Mouse (Mus musculus): ENCODE measurements around the gene Mpz. TPM values are rescaled to one million over a fixed set of nuclear protein-coding genes. Genes with fewer than 3 reads are reported as not detected.
A peak's percentile ranks its signal among the peaks of the same experiment; 100 is the strongest.

Mpz gene
- polyA plus RNA-seq, 2 experiments: 5.3 to 14.6 TPM

DNA sequence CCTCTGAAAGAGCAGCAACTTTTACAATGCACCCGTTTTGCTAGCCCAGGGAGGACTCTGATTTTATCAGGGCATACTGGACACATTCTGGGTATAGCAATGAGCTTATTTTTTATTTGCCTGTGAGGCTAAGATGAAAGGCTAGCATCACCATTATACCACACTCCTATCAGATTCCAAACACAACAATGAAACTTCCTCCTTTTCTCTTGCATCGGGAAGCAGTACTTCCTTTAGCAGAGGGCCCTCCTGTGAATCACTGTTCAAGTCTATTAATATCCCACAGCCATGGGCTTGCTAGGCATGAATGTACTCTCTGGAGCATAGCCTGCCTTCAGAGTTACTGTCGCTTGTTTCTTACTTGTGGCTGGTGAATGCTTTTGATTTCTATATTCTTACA, 20.6 kb downstream of the Mpz start:
- DNase-seq (ENCODE audit: low spot score) (no peak), ATAC-seq (ENCODE audit: low FRiP score, low read depth) (no peak)
- 50% methylated on average over 3 of the region's 3 CpGs for WGBS
- no peak overlapping the region for H3K4me2 ChIP-seq (replicated peaks; ENCODE audit: low read depth, low read length, severe bottlenecking)
- H3K36me3 ChIP-seq (ENCODE audit: control insufficient read depth, insufficient read depth, low read length): no peaks in the 10 kb centered on the region
- H3K9ac ChIP-seq (ENCODE audit: low read depth, low read length, severe bottlenecking): no peak overlapping the region
- H3K27ac ChIP-seq (replicated peaks; ENCODE audit: low read depth, low read length): 0 out of 2 replicates have a peak overlapping the region, but pooled peaks have one; percentile 19
- no peaks in the 10 kb centered on the region for H3K9me3 ChIP-seq (ENCODE audit: control insufficient read depth, low read length)
- H3K27me3 ChIP-seq (ENCODE audit: control insufficient read depth, insufficient read depth, low read length): no peaks in the 10 kb centered on the region
- H3K4me3 ChIP-seq (replicated peaks; ENCODE audit: low read length): no peak overlapping the region
- no peak for TF ChIP-seq POLR2A (IDR thresholded peaks at IDR 0.05; ENCODE audit: borderline replicate concordance, extremely low read depth, insufficient read depth, insufficient read length)
- H3K4me1 ChIP-seq (ENCODE audit: control insufficient read depth, insufficient read depth, low read length): no peaks in the 10 kb centered on the region

- Histone ChIP-seq H3K4me1 (ENCODE audit: control insufficient read depth, insufficient read depth, low read length) (no peaks in the 10 kb centered on the region), H3K4me3 (replicated peaks; ENCODE audit: low read length) (no peak overlapping the region), H3K27ac (replicated peaks; ENCODE audit: low read depth, low read length) (no peak overlapping the region), H3K9ac (ENCODE audit: low read depth, low read length, severe bottlenecking) (no peak overlapping the region), H3K4me2 (replicated peaks; ENCODE audit: low read depth, low read length, severe bottlenecking) (no peak overlapping the region), H3K36me3 (ENCODE audit: control insufficient read depth, insufficient read depth, low read length) (no peaks in the 10 kb centered on the region), H3K9me3 (ENCODE audit: control insufficient read depth, low read length) (no peaks in the 10 kb centered on the region), H3K27me3 (ENCODE audit: control insufficient read depth, insufficient read depth, low read length) (no peaks in the 10 kb centered on the region)
- ATAC-seq (ENCODE audit: low FRiP score, low read depth) (no peak), DNase-seq (ENCODE audit: low spot score) (no peak)
- WGBS: 94% methylated on average over 8 of the region's 8 CpGs
- TF ChIP-seq POLR2A (IDR thresholded peaks at IDR 0.05; ENCODE audit: borderline replicate concordance, extremely low read depth, insufficient read depth, insufficient read length): no peak
Observed at GRCm38 (mm10) chr1:171172779-171173178, 22.3 kb downstream of the Mpz start.

GRCm38 (mm10) chr1:171179487-171180171, 29.1 kb downstream of the Mpz start:
- Histone ChIP-seq H3K4me1 (ENCODE audit: control insufficient read depth, insufficient read depth, low read length) (peaks cover 2% of the 10 kb centered on the region; the same call in 1 of the 2 replicates), H3K27ac (replicated peaks; ENCODE audit: low read depth, low read length) (no peak overlapping the region), H3K36me3 (ENCODE audit: control insufficient read depth, insufficient read depth, low read length) (no peaks in the 10 kb centered on the region), H3K4me3 (replicated peaks; ENCODE audit: low read length) (no peak overlapping the region), H3K9me3 (ENCODE audit: control insufficient read depth, low read length) (no peaks in the 10 kb centered on the region), H3K27me3 (ENCODE audit: control insufficient read depth, insufficient read depth, low read length) (no peaks in the 10 kb centered on the region), H3K4me2 (replicated peaks; ENCODE audit: low read depth, low read length, severe bottlenecking) (no peak overlapping the region), H3K9ac (ENCODE audit: low read depth, low read length, severe bottlenecking) (no peak overlapping the region)
- TF ChIP-seq POLR2A (IDR thresholded peaks at IDR 0.05; ENCODE audit: borderline replicate concordance, extremely low read depth, insufficient read depth, insufficient read length): no peak
- DNase-seq (ENCODE audit: low spot score) (no peak), ATAC-seq (ENCODE audit: low FRiP score, low read depth) (no peak)
- 84% methylated on average over 5 of the region's 5 CpGs for WGBS

DNA sequence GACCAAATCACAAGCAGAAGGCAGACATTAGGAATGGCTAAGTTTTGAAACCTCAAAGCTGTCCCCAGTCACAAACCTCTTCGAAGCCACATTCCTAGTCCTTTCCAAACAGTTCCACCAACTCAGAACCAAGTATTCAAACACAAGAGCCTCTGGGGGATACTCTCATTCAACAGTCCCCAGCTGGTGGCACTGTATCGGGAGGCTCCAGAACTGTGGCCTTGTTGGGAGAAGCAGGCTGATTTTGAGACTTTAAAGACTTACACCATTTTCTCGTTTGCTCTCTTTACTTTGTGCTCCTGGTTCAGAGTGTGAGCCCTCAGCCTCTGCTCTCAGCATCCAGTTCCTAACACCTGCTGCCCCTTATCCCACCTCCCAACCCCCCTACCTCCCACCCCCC, 32.5 kb downstream of the Mpz start:
- Histone ChIP-seq H3K9me3 (ENCODE audit: control insufficient read depth, low read length) (no peaks in the 10 kb centered on the region), H3K27me3 (ENCODE audit: control insufficient read depth, insufficient read depth, low read length) (no peaks in the 10 kb centered on the region), H3K9ac (ENCODE audit: low read depth, low read length, severe bottlenecking) (no peak overlapping the region), H3K4me3 (replicated peaks; ENCODE audit: low read length) (no peak overlapping the region), H3K4me2 (replicated peaks; ENCODE audit: low read depth, low read length, severe bottlenecking) (no peak overlapping the region), H3K27ac (replicated peaks; ENCODE audit: low read depth, low read length) (no peak overlapping the region), H3K36me3 (ENCODE audit: control insufficient read depth, insufficient read depth, low read length) (no peaks in the 10 kb centered on the region), H3K4me1 (ENCODE audit: control insufficient read depth, insufficient read depth, low read length) (peaks cover 4% of the 10 kb centered on the region; the same call in 1 of the 2 replicates)
- WGBS: 81% methylated on average over 3 of the region's 3 CpGs
- ATAC-seq (ENCODE audit: low FRiP score, low read depth) (no peak), DNase-seq (ENCODE audit: low spot score) (no peak)
- TF ChIP-seq POLR2A (IDR thresholded peaks at IDR 0.05; ENCODE audit: borderline replicate concordance, extremely low read depth, insufficient read depth, insufficient read length): no peak

DNA sequence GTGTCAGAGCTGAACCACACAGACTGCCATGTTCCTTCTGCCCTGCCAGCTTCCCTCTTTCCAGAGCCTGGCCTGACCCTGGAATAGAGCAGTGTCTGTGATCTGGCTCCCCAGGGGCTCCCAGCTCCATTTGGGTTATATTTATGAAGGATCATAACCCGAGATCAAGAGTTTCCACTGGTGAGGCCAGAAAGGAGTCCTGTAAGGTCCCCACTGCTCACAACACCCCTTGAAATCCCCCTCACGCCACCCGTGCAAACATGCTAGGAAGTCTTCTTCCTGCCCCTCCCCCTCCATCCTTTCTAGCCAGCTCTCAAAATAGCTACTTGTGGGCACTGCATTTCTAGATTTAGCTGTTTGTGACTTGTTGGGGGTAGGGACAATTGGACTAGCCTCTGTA, 33.1 kb downstream of the Mpz start:
- ATAC-seq (ENCODE audit: low FRiP score, low read depth) (no peak), DNase-seq (ENCODE audit: low spot score) (no peak)
- Histone ChIP-seq H3K36me3 (ENCODE audit: control insufficient read depth, insufficient read depth, low read length) (no peaks in the 10 kb centered on the region), H3K9ac (ENCODE audit: low read depth, low read length, severe bottlenecking) (no peak overlapping the region), H3K27me3 (ENCODE audit: control insufficient read depth, insufficient read depth, low read length) (no peaks in the 10 kb centered on the region), H3K27ac (replicated peaks; ENCODE audit: low read depth, low read length) (no peak overlapping the region), H3K4me2 (replicated peaks; ENCODE audit: low read depth, low read length, severe bottlenecking) (no peak overlapping the region), H3K4me3 (replicated peaks; ENCODE audit: low read length) (no peak overlapping the region), H3K9me3 (ENCODE audit: control insufficient read depth, low read length) (no peaks in the 10 kb centered on the region), H3K4me1 (ENCODE audit: control insufficient read depth, insufficient read depth, low read length) (peaks cover 6% of the 10 kb centered on the region)
- no peak for TF ChIP-seq POLR2A (IDR thresholded peaks at IDR 0.05; ENCODE audit: borderline replicate concordance, extremely low read depth, insufficient read depth, insufficient read length)
- WGBS: 44% methylated on average over 3 of the region's 3 CpGs

Measured in limb, embryonic 14.5 days (tissue).